Mouse (Mus musculus): ENCODE results near the gene Cd248.

DNA sequence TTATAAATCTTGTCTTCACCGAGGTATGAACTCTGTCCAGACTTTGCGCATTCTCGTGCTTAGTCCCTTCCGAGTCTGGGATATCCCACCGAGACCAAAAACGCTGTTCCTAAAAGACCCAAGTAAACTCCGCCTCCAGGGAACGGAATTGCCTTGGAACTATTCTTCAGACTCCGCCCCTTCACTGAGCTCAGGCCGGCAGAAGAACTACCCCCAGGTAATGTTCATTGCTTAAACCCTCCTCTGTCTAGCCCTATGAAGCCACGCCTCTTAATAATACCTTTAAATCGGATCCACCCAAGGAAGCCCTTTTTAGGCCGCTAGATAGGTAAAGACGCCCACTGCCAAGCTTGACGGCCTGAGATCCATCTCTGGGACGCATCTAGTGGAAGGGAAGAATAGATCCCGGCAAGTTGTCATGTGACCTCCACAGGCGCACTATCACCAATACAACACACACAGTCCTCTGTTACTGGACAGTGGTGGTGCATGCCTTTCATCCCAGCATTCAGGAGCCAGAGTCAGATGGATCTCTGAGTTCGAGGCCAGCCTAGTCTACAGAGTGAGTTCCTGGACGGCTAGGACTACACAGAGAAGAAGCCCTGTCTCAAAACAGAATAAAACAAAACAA lies 4.6 kb downstream of the Cd248 start:
- TF ChIP-seq CTCF (IDR thresholded peaks at IDR 0.05; ENCODE audit: extremely low read depth, insufficient read depth, low read length) = no peak
- no peak for TF ChIP-seq POLR2A (IDR thresholded peaks at IDR 0.05; ENCODE audit: extremely low read depth, insufficient read depth, low read length)
